Mouse (Mus musculus) heart, embryonic 14.5 days (tissue): Measurements from ENCODE around the gene Cmya5. TPM values are rescaled to one million over a fixed set of nuclear protein-coding genes. Genes with fewer than 3 reads are reported as not detected.

ENCODE experiments used
- ATAC-seq: fragments of 200-750 bp; cut with Nextera tagmentation; 2 replicates; pipeline ENCODE4 v1.8.0; 2017; ENCODE audit warnings: low read depth, moderate TSS enrichment; ENCODE audit not compliant: insufficient number of reproducible peaks, insufficient read depth, low FRiP score
- H3K27ac ChIP-seq, 2 experiments: fragments of 200-500 bp in 1 of 2; fragments of 300-500 bp in 1 of 2; sonication (generic) in 1 of 2; replicated peaks in 1 of 2; 2 replicates each; pipeline ENCODE4 v1.5.1; 2012 to 2014; ENCODE audit warnings: low read depth in 2 of 2, low read length in 2 of 2, control low read depth in 1 of 2, mild to moderate bottlenecking in 1 of 2, mixed read lengths in 1 of 2; ENCODE audit not compliant: control insufficient read depth in 1 of 2, insufficient read depth in 1 of 2
- H3K27me3 ChIP-seq: fragments of 300-500 bp; sonication (generic); 2 replicates; pipeline ENCODE4 v1.6.1; 2014; ENCODE audit warnings: mild to moderate bottlenecking, low read length, control low read depth; ENCODE audit not compliant: control insufficient read depth, insufficient read depth
- H3K36me3 ChIP-seq: fragments of 300-500 bp; sonication (generic); 2 replicates; pipeline ENCODE4 v1.6.1; 2014; ENCODE audit warnings: mild to moderate bottlenecking, control low read depth, low read length, mixed read lengths; ENCODE audit not compliant: control insufficient read depth, insufficient read depth
- H3K4me1 ChIP-seq, 2 experiments: fragments of 200-500 bp in 1 of 2; fragments of 300-500 bp in 1 of 2; sonication (generic) in 1 of 2; 2 replicates each; pipeline ENCODE4 v1.6.1; 2012 to 2014; ENCODE audit warnings: low read length in 2 of 2, control low read depth in 1 of 2, mixed read lengths in 1 of 2; ENCODE audit not compliant: control insufficient read depth in 2 of 2, insufficient read depth in 2 of 2
- H3K4me2 ChIP-seq: fragments of 300-500 bp; sonication (generic); 2 replicates; pipeline ENCODE4 v1.6.1; 2014; ENCODE audit warnings: mild to moderate bottlenecking, low read length
- H3K4me3 ChIP-seq, 2 experiments: fragments of 200-500 bp in 1 of 2; fragments of 300-500 bp in 1 of 2; sonication (generic) in 1 of 2; 2 replicates each; pipeline ENCODE4 v1.5.1; 2012 to 2014; ENCODE audit warnings: low read length in 2 of 2, mild to moderate bottlenecking in 2 of 2, control low read depth in 1 of 2, low read depth in 1 of 2, moderate library complexity in 1 of 2; ENCODE audit not compliant: control insufficient read depth in 1 of 2, insufficient read depth in 1 of 2
- H3K9ac ChIP-seq: fragments of 300-500 bp; sonication (generic); 2 replicates; pipeline ENCODE4 v1.6.1; 2014; ENCODE audit warnings: mild to moderate bottlenecking, low read length
- H3K9me3 ChIP-seq: fragments of 300-500 bp; sonication (generic); 2 replicates; pipeline ENCODE4 v1.6.1; 2016; ENCODE audit warnings: low read length, control low read depth; ENCODE audit not compliant: control insufficient read depth
- WGBS: fragments of 180-500 bp; shearing (Covaris S2); extraction: QIAGEN DNeasy Blood & Tissue Kit; methylation state at CpG from one replicate; pipeline ENCODE4 v1.1.7; 2014; 5-methylcytosine and 5-hydroxymethylcytosine counted together
- polyA plus RNA-seq: library from polyadenylated mRNA; unstranded; fragments of >200 nt; fragmentation: Nextera tagmentation; extraction: Ambion mirVana; gene quantifications from 2 replicates; pipeline ENCODE4 v1.2.1, GENCODE M21; 2014

The Cmya5 gene
- polyA plus RNA-seq, 1 experiment from 2014 or later = 11.3 TPM

- Histone ChIP-seq H3K27me3 (no peaks in the 10 kb centered on the region), H3K36me3 (no peaks in the 10 kb centered on the region), H3K4me1 (peaks cover 9 to 27% of the 10 kb centered on the region in 2 experiments), H3K4me3 (no peak overlapping the region), H3K9me3 (no peaks in the 10 kb centered on the region), H3K27ac (peak overlapping the region; percentile 75 to 83), H3K4me2 (peak overlapping the region; percentile 31), H3K9ac (no peak overlapping the region)
- ATAC-seq = peak; percentile 81; the same call in 1 of the 2 replicates
- 40% methylated on average over 1 of the region's 1 CpGs for WGBS
Observed at GRCm38 (mm10) chr13:93138059-93138458, 6.5 kb downstream of the Cmya5 start.

DNA sequence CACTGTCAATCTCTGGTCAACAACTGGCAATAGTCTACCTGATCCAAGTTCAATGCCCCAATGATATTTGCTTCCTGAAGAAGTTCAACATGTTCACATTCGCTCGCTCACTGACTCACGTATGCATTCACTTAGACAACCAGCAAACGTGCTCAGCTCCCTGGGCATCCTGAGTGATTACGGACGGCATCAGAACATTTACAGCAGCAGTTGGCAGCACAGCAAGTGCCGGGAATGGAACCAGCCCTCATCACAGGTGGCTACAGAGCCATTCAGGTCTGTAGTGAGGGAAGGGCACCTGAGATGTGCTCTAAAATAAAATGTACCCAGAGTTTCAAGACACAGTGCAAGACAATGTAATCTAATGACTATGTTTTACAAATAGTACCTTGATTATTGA, 7.4 kb downstream of the Cmya5 start:
- no peak overlapping the region for H3K4me2 ChIP-seq
- H3K9me3 ChIP-seq = no peaks in the 10 kb centered on the region
- 82% methylated on average over 7 of the region's 7 CpGs for WGBS
- peak overlapping the region in 1 of 2 experiments; percentile 83; a peak in 2 of 4 replicates for H3K27ac ChIP-seq
- H3K27me3 ChIP-seq = no peaks in the 10 kb centered on the region
- no peak overlapping the region for H3K9ac ChIP-seq
- H3K4me3 ChIP-seq = no peak overlapping the region
- no peak for ATAC-seq
- no peaks in the 10 kb centered on the region for H3K36me3 ChIP-seq
- H3K4me1 ChIP-seq = peaks cover 5 to 21% of the 10 kb centered on the region in 2 experiments

- H3K4me3 ChIP-seq = no peak overlapping the region
- no peak overlapping the region for H3K27ac ChIP-seq
- H3K36me3 ChIP-seq = no peaks in the 10 kb centered on the region
- H3K4me1 ChIP-seq = peaks cover 5 to 21% of the 10 kb centered on the region in 2 experiments
- ATAC-seq = no peak
- H3K9me3 ChIP-seq = no peaks in the 10 kb centered on the region
- no peaks in the 10 kb centered on the region for H3K27me3 ChIP-seq
- H3K4me2 ChIP-seq = no peak overlapping the region
- no peak overlapping the region for H3K9ac ChIP-seq
- 71% methylated on average over 1 of the region's 1 CpGs for WGBS
Observed at GRCm38 (mm10) chr13:93136251-93136650, 8.3 kb downstream of the Cmya5 start.

GRCm38 (mm10) chr13:93135501-93135900, 9.0 kb downstream of the Cmya5 start:
- WGBS = 72% methylated on average over 2 of the region's 2 CpGs
- H3K27ac ChIP-seq = no peak overlapping the region

DNA sequence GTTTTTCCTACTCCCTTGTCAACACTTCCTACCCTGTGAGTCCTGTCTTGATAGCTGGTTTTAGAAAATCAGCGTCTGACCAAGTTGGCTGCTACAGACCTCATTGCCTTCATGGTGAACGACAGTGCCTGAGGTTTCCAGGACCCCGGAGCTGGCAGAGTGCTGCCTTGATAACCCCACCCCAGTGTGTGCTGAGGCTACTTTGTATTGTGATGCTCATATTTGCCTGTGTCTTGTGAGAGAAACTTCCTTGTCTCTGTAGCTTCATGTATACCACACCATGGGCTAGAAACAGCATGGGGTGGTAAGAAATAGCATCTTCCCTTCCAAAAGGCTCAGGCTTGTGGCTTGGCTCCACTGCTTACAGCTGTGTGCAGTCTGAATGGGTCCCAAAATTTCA, 13.8 kb downstream of the Cmya5 start:
- 22% methylated on average over 3 of the region's 3 CpGs for WGBS
- Histone ChIP-seq H3K4me3 (no peak overlapping the region), H3K4me1 (peaks cover 6 to 14% of the 10 kb centered on the region in 2 experiments), H3K9me3 (no peaks in the 10 kb centered on the region), H3K27ac (no peak overlapping the region), H3K36me3 (no peaks in the 10 kb centered on the region), H3K27me3 (no peaks in the 10 kb centered on the region), H3K9ac (no peak overlapping the region), H3K4me2 (no peak overlapping the region)
- ATAC-seq = no peak

More at GRCm38 (mm10) chr13:93135501-93135900, 9.0 kb downstream of the Cmya5 start:
- Histone ChIP-seq H3K36me3 (no peaks in the 10 kb centered on the region), H3K9me3 (no peaks in the 10 kb centered on the region), H3K4me1 (peaks cover 5 to 25% of the 10 kb centered on the region in 2 experiments), H3K27me3 (no peaks in the 10 kb centered on the region), H3K4me2 (no peak overlapping the region), H3K9ac (no peak overlapping the region), H3K4me3 (no peak overlapping the region)
- ATAC-seq = no peak

GRCm38 (mm10) chr13:93128961-93129360, 15.6 kb downstream of the Cmya5 start:
- Histone ChIP-seq H3K27me3 (no peaks in the 10 kb centered on the region), H3K27ac (no peak overlapping the region), H3K36me3 (no peaks in the 10 kb centered on the region), H3K9ac (no peak overlapping the region), H3K9me3 (no peaks in the 10 kb centered on the region), H3K4me3 (no peak overlapping the region), H3K4me1 (peaks cover 6 to 12% of the 10 kb centered on the region in 2 experiments), H3K4me2 (no peak overlapping the region)
- WGBS = 69% methylated on average over 5 of the region's 5 CpGs
- no peak for ATAC-seq

- no peaks in the 10 kb centered on the region for H3K27me3 ChIP-seq
- no peak overlapping the region for H3K4me2 ChIP-seq
- ATAC-seq = no peak
- no peaks in the 10 kb centered on the region for H3K9me3 ChIP-seq
- peaks cover 6 to 12% of the 10 kb centered on the region in 2 experiments for H3K4me1 ChIP-seq
- 0 out of 4 replicates have a peak overlapping the region, but pooled peaks of 1 of the 2 experiments have one; percentile 4 for H3K27ac ChIP-seq
- no peaks in the 10 kb centered on the region for H3K36me3 ChIP-seq
- 69% methylated on average over 8 of the region's 8 CpGs for WGBS
- no peak overlapping the region for H3K9ac ChIP-seq
- no peak overlapping the region for H3K4me3 ChIP-seq
Observed at GRCm38 (mm10) chr13:93128111-93128860, 16.2 kb downstream of the Cmya5 start.
